Mouse (Mus musculus): ENCODE measurements around the gene Oxct2a.
"Not testable (repeated sequence)": the region's sequence is repeated elsewhere in the genome, so short reads cannot be mapped to it uniquely, and the experiment has no call there.

The Oxct2a gene

DNA sequence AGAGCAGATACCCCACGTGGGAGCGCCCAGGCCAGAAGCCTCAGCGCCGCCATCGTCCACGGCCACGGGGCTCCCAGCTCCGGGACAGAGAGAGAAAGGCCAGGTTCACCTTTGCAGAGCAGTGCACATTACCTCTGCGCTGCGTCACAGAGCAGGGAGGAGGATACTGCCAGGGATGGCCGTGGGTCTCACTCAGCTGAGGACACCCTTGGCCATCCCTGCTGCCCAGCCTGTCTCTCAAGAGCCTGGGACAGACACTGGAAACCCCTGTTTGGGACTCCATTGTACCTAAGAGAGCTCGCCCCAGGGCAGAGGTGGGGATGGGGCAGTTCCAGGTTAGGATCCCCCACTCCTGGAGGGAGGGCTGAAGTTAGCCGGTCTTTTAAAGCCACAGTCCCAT is at the start of gene Oxct2a:
Oxct2a (minus strand) TSS at position 101 of the 400 bp plus-strand sequence.
- no peak for DNase-seq

DNA sequence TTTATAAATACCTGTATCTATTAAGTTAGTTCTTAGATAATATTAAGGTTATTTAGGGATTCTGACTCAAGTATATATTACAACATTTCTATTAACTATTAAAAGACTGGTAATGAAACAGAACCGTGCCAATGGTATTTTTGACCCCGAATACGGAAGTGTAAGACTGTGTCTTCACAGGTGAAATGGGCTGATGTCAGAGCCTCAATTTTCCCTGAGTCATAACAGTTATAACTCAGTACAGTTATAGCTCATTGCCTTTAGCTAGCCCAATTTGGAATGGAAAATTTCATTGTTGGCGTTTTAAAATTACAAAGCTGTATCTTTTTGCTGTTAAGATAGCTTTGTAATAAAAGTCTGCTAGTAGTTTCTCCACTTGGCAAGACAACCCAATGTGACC is 40.1 kb upstream of the Oxct2a start:
- DNase-seq = no peak

- DNase-seq = no peak
Measured at GRCm38 (mm10) chr4:123360771-123361170, 37.3 kb upstream of the Oxct2a start.

DNA sequence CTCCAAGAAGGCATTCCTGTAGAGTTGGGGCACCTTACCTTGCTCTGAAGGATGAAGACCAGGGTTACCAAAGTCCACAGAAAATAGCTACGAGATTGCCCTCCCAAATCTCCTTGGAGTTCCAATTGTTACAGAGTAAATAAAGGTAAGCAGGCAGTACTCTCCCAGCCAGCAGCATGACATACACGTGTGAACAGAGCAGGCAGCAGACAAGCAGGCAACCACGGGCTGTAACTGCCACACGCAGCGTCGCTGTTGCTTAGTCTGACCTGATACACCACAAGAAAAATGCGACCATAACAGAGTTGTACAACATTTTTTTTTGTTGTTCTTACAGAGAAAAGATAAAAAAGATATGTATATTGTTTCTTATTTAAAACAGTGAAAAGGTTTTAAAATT is 35.2 kb upstream of the Oxct2a start:
- DNase-seq = no peak

DNA sequence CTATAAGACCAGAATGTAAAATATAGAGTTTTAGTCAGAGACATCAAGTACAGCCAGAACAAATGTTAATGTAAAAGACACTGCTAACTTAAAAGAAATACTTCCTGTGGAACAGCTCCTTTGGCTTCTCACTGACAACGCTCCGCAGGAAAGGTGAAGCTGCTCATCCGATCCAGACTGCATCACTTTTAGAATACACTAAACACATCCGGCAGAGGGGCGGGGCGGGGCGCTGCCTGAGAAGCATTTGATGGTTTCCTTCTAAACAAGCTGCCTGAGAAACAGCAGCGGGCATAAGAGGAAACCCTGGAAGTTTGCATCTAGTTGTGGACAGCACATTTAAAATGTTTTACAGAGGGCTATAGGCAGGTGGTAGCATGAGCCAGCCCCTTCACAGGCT is 32.5 kb upstream of the Oxct2a start:
- DNase-seq = no peak

DNA sequence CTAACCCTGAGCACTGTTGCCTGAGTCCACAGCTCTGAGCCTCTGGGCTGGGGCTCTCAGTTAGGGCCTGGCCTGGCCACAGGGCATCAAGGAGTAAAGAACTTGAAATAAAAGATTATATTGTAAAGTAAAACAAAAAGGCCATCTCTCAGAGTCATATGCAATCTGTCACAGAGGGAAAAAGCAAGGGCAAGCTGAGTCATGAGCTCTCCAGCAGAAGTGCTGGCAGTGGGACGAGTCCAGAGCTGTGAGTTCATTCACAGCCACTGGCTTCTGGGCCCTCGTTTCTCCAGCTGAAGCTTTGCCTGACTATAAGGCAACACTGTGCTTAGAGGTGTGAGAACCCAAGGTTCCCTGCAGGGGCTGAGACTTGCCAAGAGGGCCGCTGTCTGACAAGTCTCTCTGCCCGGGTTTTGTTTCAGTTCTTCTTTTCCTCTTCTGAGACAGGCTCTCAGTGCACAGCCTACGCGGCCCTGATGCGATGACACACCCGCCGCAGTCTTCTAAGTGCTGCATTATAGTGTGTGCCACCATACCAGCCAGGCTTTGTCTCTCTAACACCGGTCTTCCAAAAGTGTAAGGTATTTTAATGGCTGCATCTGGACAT is 29.9 kb upstream of the Oxct2a start:
- no peak for DNase-seq

- DNase-seq = no peak
Measured at GRCm38 (mm10) chr4:123343471-123343789, 20.0 kb upstream of the Oxct2a start.

GRCm38 (mm10) chr4:123342642-123343470 is 19.4 kb upstream of the Oxct2a start, which contains the start of gene Bmp8a:
Gene Bmp8a (minus strand): TSS chr4:123343252.
- DNase-seq = peak; percentile 79

- DNase-seq = no peak
Measured at GRCm38 (mm10) chr4:123342091-123342641, 18.7 kb upstream of the Oxct2a start.

- no peak for DNase-seq
Measured at GRCm38 (mm10) chr4:123340232-123340631, 16.8 kb upstream of the Oxct2a start.

DNA sequence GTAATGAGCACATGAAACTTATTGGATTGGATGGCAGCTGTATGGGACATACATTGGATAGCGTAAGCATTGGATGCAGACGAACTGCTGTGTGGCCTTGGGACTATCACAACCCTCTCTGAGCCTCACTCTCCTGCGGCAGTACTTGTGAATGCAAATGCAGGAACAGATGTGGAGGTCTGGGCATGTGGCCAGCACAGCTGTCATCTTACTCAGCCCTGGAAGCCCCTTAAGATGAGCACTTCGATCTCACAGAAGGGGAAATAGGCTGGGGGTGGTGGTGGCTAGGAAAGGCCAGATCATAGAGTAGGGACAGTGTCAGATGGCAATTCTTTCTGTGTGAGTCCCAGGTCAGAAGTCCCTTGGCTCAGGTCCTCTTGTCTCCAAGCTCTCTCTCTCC is 14.3 kb upstream of the Oxct2a start:
- DNase-seq = no peak

DNA sequence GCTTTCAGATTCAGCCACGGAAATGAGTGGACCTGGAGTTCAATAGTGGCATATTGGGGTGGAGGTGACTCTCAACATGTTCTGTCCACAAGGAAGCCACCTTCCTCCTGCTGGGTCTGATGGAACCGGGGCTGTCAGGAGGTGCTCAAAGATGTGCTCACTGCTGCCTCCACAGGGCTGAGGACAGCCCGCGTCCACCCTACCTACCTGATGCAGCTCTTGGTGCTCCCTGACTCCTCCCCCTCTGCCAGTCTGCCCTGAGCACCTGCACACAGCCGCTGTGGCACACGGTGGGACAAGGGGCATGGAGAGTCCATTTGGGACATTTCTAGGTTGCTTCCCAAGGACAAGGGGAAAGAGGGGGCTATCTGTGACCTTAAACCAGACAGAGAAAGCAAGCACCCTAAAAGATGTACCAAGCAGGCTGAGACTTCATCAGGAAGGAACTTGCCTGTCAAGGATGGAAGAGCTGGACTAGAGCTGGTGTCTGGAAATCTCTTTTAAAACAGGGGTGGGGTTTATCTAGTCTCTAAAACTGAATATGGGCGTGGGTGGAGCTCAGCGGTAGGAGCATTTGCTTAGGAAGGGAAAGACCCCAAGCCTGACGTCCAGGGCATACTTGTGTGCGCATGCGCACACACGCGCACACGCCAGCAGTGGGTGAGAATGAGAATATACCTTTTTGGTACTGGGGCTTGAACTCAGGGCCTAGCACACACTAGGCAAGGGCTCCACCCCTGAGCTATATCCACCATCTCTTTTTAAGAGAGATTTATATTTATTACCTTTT is 12.6 kb upstream of the Oxct2a start:
- no peak for DNase-seq

GRCm38 (mm10) chr4:123335244-123335643 is 11.8 kb upstream of the Oxct2a start:
- not testable (repeated sequence) for DNase-seq

GRCm38 (mm10) chr4:123334177-123334576 is 10.7 kb upstream of the Oxct2a start:
- no peak for DNase-seq

GRCm38 (mm10) chr4:123333151-123333550 is 9.7 kb upstream of the Oxct2a start:
- DNase-seq = no peak

GRCm38 (mm10) chr4:123331961-123332360 is 8.5 kb upstream of the Oxct2a start:
- not testable (repeated sequence) for DNase-seq

DNA sequence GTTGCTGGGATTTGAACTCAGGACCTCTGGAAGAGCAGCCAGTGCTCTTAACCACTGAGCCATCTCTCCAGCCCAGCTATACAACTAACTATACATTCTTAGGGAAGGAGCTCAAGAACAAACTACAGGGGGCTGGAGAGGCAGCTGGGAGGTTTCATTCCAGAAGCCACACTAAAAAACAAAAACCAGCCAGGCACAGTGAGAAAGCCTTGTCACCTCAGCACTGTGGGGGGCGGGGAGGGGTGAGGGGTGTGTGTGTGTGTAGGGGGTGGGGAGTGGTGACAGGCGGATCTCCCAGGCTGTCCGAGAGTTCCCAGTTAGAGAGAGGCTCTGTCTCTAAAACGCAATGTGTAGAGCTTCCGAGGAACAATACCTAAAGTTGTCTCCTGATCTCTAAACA is 7.9 kb upstream of the Oxct2a start:
- no peak for DNase-seq

- DNase-seq = no peak
Measured at GRCm38 (mm10) chr4:123328946-123329345, 5.5 kb upstream of the Oxct2a start.

DNA sequence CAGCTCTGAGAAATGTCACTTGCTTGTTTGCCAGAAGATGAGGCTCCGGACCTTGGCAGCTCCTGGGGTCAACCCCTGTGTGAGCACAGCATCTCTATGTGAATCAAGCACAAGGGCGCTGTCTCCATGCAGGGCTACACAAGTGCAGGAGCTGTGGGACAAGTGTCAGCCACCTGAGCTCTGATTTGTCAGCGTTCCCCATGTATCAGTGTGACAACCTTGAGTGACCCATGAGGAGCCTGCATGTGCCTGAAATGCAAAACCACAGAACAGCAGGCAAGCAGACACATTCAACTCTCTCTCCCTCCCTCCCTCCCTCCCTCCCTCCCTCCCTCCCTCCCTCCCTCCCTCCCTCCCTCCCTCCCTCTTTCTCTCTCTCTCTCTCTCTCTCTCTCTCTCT is 4.2 kb upstream of the Oxct2a start:
- no peak for DNase-seq

DNA sequence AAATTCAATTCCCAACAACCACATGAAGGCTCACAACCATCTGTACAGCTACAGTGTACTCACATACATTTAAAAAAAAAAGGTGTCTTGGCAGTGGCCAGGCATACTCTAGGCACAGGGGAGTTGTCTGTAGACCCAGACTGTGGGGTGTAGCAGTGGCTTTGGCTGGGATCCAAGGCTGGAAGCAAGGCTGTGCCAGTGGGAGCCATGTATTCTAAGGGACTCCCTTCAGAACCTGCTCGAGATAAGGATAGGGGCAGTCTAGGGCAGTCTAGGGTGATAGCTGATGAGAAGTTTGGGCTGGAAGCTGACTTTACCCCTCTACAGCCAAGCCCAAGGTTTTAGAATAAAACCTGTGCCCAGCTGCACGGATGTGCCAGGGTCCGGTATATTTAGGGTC is 2.7 kb upstream of the Oxct2a start:
- DNase-seq = no peak

GRCm38 (mm10) chr4:123322910-123323309 is 524 bp downstream of the Oxct2a start:
- DNase-seq = not testable (repeated sequence)

GRCm38 (mm10) chr4:123314497-123314896 is 8.9 kb downstream of the Oxct2a start:
- no peak for DNase-seq

DNA sequence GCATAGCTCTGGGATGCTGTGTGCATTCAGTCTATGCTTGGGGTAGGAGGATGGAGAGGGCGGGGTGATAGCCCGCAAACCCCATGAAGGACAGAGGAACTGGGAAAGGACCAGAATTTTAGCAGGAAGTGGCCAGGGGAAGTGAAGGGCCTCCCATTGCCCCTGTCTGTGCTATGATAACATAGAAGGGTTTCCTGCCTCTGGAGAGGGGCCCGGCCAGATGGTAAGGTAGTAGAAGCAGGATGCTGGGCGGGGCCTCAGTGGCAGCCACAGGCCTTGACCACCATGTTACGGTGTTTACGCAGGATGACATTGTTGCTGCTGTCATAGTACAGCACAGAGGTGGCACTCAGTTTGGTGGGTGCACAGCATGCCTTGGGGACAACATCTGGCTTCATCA is 10.4 kb downstream of the Oxct2a start:
- DNase-seq = no peak

DNA sequence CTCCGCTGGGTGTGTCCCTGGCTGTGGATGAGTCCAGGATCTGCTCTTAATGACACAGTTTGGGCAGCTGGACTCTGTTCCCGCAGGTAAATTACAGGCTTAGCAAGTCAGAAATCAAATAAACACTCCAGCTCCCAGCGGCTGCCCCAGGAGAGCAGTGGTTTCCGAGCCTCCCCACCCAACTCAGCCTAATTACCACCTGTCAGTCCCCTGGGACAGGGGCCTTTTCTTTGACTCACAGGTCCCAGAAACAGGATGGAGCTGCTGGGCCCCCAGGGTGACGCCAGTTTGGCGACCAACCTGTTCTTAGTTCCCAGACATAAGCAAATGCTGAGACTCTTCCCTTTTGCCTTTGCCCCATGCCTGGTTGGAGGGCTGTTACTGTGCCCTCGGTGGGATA is 11.6 kb downstream of the Oxct2a start:
- no peak for DNase-seq

Measured in lung, postnatal 10 days (tissue).